Mouse (Mus musculus): Measurements from ENCODE around the gene Znrf1.
"Not testable (repeated sequence)": the region's sequence is repeated elsewhere in the genome, so short reads cannot be mapped to it uniquely, and the experiment has no call there.

The Znrf1 gene

GRCm38 (mm10) chr8:111631589-111631988 is 95.7 kb downstream of the Znrf1 start:
- no peak for DNase-seq (ENCODE audit: low spot score)

DNA sequence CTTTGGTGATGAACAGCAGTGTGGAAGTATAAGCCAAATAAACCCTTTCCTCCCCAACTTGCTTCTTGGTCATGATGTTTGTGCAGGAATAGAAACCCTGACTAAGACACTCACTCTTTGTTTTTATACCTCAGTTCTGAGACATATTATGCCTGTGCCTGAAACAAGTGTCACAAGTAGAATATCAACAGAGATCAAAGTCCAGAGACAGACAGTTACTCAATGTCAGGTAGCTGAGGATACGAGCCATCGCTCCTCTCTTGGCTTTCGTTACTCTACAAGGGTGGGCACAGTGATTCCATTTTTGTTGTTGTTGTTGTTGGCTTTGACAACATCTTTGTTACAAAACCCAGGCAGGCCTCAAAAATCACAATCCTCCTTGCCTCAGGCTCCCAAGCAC is 97.1 kb downstream of the Znrf1 start:
- DNase-seq (ENCODE audit: low spot score): no peak

DNA sequence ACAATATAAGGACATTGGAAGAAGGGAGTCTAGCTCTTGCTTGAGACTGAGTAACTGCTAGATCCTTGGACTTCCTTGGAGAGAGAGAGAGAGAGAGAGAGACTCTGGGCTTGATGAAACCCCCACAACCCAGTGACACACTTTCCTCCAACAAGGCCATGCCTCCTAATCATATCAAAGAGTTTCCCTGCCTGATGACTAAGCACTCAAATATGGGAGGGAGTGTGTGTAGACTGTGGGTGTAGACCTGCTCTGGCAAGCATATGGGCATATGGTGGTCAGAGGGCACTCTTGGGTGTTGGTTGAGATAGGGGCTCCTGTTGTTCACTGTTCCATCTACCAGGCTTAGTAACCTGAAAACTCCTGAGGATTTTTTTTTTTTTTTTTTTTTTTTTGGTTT is 102.2 kb downstream of the Znrf1 start:
- DNase-seq (ENCODE audit: low spot score): no peak

DNA sequence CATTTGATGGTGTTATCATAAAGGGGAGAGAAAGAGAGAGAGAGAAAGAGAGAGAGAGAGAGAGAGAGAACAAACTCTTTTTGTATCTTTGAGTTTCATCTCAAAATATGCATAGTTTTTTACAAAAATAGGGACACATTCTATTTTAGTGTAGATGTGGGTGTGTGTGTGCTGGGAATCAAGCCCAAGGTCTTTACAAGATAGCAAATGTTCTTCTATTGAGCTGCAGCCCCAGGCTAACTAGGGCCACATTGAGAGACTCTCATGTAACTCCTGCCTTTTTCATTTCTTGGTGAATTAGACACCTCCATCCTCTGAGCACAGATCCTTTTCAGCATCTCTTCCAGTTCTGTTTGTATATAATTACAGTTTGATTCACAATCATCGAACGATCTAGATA is 105.2 kb downstream of the Znrf1 start:
- DNase-seq (ENCODE audit: low spot score): no peak

DNA sequence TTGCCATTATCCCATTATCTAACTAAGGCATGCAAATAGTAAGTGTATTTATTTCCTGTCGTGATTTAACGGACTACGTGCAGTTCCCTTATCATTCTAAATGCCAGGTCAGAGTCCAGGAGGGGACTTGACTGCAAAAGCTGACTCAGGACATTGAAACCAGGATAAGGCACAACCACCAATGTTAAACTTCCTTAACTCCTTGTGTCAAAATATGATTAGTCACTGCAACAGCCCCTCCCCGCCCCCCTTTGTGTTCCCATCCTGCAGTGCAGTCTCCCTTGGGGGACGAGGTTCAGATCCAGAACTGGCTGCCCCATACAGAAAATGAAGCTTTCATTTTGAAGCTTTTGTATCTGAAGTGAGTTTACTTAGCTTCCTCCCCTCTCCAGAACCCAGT is 106.6 kb downstream of the Znrf1 start:
- DNase-seq (ENCODE audit: low spot score): no peak

GRCm38 (mm10) chr8:111642939-111643263 is 107.0 kb downstream of the Znrf1 start:
- no peak for DNase-seq (ENCODE audit: low spot score)

DNA sequence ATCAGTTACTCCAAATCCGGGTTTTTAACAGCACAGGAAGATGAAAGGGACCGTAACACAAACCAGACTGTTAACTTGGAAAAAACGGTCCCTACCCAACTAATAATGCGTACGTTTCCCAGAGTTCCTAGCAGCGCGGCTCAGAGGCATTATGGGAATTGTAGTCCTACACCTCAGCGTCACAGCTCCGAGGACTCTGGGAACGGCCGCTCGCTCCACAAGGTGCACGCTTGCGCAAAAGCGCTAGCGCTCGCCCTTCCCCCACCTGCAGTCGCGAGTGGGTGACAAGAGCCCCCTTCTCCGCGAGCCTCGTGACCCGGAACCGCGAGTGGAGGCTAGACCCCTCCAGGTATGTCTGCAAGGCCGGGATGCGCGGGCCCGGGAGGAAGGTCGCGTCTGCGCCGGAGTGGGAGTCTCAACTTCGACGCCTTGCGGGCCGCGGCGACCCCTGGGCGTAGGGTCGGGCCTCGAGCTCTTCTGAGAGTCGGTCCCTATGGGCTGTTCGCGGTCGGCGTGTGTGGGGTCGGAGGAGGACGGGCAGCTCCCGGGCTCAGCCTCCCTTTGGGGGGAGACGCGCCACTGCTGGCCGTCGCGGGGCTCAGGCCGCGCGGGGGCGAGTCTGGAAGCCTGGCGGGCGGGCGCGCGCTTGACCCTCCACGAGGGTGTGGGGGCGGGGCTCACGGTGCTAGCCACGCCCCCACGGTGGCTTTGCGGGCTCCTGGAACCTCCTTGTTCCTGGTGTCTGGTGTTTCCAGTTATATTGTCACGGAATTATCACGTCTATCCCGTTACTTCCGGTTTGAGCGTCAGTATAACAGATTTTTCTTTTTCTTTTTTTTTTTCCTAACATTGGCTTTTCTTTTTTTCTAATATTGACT is 107.6 kb downstream of the Znrf1 start, which contains the start of gene Zfp1:
TSS of gene Zfp1 (plus strand) at position 138 of the 878 bp plus-strand sequence.
- DNase-seq (ENCODE audit: low spot score): peak; percentile 75

DNA sequence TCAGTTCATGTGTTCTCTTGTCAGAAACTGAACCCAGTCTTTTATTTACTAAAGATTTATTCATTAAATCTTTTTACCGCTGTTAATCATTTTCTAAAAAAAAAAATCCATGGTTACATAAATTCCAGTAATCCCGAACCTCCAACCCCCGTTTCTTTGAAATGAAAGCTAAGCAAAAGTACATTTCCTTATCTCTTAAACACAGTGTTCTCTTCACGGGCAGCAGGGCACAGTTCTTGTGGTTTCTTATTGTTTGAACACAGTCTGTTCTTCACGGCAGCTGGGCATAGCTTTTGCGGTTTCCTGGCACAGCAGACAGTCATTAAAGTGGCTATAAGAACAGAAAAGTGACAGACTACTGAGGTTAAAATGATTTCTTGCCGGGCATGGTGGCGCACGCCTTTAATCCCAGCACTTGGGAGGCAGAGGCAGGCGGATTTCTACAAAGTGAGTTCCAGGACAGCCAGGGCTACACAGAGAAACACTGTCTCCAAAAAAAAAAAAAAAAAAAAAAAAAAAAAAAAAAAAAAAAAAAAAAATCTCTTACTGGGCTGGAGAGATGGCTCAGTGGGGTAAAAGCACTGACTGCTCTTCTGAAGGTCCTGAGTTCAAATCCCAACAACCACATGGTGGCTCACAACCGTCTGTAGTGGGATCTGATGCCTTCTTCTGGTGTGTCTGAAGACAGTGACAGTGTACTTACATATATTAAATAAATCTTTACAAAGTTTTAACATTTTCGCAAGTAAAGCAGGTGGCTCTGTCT is 108.6 kb downstream of the Znrf1 start:
- not testable (repeated sequence) for DNase-seq (ENCODE audit: low spot score)

DNA sequence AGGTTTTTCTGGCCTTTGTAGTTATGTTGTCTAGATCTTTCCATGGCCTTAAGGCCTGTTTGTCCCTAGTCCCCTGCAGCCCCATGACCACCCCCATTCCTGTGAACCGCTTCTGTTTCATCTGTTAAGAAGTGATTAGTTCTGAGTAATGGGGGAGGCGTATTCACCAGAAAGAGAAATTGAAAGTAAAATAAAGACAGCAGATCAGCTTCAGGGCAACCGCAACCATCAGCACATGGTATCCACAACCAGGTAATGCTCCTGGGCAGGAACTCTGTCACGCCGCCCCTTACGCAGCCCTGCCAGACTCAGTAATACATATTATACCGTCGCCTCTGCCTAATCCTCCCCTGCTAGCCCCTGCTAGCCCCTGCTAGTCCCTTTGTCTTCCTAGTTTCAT is 109.8 kb downstream of the Znrf1 start:
- no peak for DNase-seq (ENCODE audit: low spot score)

DNA sequence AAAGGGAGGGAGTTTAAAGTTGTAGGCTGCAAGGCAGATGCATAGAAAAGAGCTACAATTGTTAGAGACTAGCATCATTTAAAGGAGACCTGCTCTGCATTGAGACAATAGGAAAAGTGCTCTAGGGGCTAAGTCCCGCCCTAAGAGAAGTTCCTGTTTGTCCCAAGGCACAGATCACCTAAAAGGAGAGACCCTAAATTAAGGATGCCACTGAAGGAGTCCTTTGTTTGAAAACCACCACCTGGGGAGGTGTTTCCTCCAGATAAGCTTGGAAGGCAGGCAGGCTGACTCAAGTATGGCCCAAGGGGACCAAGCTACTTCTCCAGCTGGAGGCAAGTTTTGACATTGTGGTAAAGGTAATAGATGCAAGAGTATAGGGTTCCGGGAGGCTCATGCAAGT is 112.9 kb downstream of the Znrf1 start:
- DNase-seq (ENCODE audit: low spot score): no peak

GRCm38 (mm10) chr8:111650651-111651050 is 114.8 kb downstream of the Znrf1 start:
- no peak for DNase-seq (ENCODE audit: low spot score)

DNA sequence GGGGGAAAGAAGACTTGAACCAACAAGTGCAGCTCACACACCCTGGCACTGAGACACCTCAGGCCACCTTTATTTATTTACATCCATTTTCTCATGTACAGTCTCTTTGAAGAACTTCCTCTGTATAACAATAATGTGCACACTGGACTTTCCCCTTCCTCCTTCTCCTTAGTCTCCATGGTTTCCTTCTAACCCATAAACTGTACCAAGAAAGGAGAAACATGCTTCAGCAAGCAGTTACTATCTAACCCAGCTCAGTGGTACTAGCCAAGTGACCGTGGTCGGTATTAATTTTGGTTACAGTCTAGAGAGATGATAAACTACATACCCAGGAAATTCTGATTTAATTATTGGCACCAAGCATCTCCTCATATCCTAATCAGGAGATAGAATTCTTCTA is 117.6 kb downstream of the Znrf1 start:
- no peak for DNase-seq (ENCODE audit: low spot score)

DNA sequence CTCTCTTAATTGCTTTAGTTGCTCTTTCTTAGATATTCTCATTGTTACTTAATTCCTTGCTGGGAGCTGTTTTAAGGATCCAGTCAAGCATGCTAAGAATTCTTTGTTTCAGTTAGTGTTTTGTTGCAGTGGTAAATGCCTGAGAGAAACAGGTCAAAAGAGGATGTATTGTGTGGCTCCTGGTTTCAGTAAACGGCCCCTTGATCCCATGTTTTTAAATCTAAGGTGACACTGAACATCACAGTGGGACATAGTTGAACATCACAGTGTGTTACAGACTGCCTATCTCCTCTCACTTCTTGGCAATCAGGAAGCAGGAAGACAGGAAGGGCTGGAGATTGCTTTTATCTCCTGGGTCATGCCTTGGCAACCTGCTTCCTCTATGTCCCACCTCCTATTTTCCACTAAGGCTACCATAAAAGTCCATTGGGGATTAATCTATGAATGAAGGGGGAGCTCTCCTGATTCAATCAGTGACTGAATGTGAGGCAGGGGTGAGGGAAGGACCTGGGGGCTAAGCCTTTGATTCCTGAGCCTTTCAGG is 121.5 kb downstream of the Znrf1 start:
- no peak for DNase-seq (ENCODE audit: low spot score)

DNA sequence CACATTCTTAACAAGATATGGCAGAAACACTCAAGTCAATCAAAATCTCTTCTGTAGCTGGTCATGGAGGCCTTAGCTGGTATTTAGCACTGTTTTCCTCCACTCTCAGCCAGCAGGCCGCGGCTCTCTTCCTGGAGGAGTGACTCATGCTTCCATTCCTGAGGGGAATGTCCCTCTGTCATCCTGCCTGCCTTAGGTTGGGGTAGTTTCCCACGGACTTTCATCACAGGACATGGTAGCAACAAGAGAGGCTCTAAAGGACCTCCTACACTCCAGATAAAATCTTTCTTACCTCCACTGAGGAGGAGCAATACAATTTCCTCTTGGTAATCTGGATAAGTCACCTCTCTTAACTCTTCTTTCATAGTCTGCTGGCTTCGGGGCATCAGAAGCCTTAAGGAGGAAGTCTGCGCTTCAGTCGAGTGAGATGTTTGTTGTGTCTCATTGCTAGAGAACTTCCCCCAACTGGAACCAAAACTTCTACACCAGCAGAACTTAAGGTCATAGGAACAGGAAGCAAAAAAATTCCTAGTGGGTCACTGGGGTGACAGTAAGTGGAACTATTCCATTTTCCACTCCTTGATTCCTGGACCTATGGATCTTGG is 123.0 kb downstream of the Znrf1 start:
- no peak for DNase-seq (ENCODE audit: low spot score)

- DNase-seq (ENCODE audit: low spot score): peak; percentile 54
Observed at GRCm38 (mm10) chr8:111662473-111662872, 126.6 kb downstream of the Znrf1 start.

DNA sequence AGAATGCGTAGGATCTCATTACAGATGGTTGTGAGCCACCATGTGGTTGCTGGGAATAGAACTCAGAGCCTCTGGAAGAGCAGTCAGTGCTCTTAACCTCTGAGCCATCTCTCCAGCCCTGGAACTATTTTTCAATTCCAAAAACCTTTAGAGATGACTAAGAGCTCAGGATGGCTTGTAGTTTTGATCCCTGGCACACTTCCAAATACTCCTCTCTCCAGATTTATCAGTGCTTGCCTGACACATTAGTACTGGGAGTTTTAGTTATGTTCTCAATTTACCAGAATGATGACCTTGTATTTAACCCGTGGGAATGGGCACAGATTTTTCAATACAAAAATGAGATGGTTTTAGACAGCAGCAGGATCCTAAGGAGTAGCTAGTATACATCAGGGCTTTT is 130.9 kb downstream of the Znrf1 start:
- no peak for DNase-seq (ENCODE audit: low spot score)
